Mouse (Mus musculus) frontal cortex, adult (tissue): Measurements from ENCODE around the gene Plxna4.
A peak's percentile ranks its signal among the peaks of the same experiment; 100 is the strongest.

Source experiments
- ATAC-seq: cut with Nextera tagmentation; 2 replicates; pipeline ENCODE4 v1.9.2; 2017; ENCODE audit warnings: mild to moderate bottlenecking, moderate library complexity, mixed read lengths; ENCODE audit not compliant: low TSS enrichment

Gene Plxna4

DNA sequence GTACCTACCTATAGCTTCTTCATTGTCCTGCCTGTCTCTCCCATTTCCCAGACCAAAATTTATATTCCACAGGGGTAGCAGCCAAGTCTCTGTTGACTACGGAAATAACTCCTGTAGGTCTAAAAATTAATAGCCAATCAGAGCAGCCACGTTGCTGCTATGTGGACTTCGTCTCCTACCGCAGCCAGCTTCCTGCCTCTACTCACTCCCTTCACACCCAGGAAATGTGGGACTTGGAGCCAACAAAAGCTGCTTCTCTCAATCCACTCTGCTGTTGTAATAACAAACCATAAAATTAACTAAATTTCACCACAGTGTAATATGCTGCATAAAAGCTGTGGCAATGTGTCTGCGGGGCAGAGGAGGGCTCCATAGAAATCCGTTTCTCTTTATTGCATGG lies 239.9 kb downstream of the Plxna4 start:
- peak; percentile 81 for ATAC-seq

DNA sequence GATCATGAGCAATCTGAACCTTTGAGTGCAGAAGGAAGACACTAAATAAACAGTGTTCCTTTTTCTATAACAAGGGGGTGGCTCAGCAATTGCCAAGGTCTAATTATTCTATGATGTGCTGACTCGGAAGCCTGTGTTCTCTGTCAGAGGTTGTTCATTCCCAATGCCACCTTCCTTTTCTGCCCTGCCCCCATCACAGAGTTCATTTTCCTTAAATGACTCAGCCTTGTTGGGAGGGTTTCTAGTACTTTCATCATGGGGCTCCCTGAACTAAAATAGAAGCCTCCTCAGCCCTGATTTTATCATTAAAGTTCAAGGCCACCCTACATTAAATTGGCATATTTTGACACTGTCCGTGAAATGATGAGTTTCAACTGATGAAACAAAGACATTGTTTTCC lies 242.0 kb downstream of the Plxna4 start:
- ATAC-seq = no peak

DNA sequence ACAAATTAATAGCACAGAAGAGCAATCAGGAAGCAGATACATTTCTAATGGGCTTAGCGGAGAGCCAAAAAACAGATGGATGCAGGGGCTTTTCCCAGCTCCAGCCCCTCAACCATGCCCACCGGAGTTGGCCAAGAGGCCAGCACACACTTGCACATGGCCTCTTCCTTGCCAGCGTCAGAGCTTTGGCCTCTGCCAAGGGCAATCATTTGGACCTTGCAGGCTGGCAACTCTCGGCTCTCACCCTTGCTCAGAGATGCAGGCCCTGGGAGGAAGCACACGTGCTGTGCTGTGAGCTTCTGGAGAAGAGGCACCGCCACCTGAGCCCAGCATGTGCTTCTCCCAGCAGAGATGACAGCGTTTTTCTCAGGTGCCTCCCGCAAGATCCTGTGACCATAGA lies 245.3 kb downstream of the Plxna4 start:
- no peak for ATAC-seq

DNA sequence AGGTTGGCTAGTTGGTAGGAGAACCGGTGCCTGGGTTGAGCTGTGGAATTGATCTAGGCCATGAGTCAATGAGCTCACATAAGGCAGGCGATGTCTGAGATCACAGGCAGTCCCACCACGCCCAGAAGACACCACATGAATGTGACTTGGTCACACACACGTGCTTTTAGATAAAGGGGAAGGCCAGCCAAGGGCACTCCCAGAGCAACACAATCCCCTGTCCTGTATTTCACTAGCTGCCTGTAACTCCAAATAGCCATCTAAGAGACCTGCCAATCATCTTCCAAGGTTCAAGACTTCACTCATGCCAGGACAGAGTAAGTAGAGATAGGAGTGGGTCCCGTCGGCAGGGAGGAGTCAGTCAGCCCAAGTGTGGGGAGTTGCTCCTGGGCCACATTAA lies 245.7 kb downstream of the Plxna4 start:
- no peak for ATAC-seq

DNA sequence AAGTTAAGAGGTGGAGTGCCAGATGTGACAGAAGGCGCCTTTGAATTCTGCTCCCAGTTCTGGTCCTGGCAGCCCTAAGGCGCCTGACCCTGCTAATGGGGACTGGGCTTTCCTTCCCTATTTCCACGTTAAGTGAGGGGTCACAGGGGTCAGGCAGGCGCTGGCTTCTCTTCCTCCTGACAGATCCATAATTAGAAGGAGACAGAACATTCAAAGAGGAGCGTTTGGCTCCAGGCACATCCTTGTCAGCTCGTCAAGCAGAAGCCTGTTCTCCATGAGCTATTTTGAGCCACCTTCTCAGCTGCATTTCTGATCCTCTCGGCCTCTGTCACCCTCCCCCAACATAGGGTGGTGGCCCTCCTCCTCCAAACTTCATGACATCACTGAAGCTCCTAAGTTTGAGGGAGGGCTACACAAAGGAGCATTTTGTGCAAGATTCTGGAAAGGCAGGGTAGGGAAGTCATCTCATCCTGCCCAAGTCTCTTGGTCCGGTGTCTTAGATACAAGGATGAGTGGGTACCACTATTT lies 249.5 kb downstream of the Plxna4 start:
- ATAC-seq = 0 out of 2 replicates have a peak, but pooled peaks have one; percentile 13

GRCm38 (mm10) chr6:32331281-32331680 lies 256.7 kb downstream of the Plxna4 start:
- ATAC-seq = no peak

DNA sequence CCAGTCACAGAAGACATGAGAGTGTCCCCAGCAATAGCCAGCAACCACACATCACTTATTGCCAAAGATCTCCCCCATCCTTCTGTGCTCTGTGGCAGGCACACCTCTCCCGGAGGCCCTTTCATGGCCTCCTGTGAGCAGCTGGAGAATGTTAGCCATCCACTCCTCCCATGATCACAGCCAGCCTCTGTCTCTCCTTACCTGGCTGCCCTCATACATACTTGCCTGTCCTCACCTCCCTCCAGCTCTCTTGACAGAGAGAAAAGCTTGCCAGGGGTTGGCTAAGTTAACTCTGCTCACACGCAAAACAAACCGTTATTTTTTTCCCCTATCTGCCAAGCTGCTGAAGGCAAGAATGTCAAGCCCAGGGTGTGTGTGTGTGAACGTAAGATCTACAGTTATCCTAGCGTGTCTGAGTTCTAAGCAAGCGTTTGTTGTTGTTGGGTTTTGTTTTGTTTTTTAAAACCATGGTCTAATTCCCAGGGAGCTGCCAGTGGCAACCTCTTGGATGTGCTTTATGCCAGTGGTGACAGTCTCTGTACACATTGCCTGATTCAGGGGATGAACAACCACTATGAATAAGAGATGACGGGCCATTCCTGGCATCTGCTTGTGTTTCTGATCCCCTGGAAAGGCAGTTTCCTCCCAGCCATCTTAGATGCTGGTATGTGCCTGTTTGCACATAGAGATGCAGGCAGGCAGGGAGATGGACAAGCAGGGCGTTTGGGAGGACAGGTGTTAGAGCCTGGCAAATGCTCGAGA lies 257.8 kb downstream of the Plxna4 start:
- no peak for ATAC-seq

DNA sequence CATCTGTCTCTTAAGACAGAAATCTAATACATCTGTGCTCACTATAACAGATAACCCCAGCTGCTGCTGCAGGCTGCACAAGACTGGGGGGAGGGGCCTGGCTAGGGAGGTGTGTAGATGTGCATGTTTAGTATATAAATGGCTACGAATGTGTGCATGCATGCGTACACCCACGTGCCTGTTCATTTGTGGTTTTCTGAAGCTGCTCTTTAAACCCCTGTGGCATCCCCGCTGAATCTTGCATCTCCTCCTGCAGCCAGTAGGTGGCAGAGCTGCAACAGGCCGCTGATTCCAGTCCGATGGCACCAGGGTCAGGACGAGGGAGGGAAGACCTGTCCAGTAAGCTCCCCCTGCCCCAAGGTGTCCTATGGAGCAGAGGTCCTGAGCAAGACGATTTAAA lies 260.0 kb downstream of the Plxna4 start:
- peak; percentile 72 for ATAC-seq

- no peak for ATAC-seq
These were observed 260.8 kb downstream of the Plxna4 start for GRCm38 (mm10) chr6:32327173-32327572.

- ATAC-seq = no peak
These were observed 261.6 kb downstream of the Plxna4 start for GRCm38 (mm10) chr6:32326406-32326805.

GRCm38 (mm10) chr6:32325851-32326250 lies 262.1 kb downstream of the Plxna4 start:
- ATAC-seq = no peak

DNA sequence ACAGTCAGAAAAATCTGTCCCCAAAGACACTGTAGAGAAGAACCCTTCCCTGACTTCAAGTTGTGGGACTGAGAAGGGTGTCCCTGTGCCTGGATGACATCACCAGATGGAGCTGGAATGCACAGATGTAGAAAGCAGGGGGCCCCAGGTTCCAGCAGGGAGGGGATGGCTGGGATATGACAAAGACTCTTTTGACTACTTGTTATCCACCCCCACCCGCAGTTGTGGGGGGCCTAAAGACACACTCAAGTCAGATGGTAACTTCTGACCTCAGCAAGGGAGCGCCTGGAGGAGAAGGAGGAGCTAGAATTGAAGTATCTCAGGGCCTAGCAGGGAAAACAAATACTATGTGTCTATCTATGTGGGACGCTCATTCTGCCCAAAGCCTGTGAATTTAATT lies 266.8 kb downstream of the Plxna4 start:
- no peak for ATAC-seq

DNA sequence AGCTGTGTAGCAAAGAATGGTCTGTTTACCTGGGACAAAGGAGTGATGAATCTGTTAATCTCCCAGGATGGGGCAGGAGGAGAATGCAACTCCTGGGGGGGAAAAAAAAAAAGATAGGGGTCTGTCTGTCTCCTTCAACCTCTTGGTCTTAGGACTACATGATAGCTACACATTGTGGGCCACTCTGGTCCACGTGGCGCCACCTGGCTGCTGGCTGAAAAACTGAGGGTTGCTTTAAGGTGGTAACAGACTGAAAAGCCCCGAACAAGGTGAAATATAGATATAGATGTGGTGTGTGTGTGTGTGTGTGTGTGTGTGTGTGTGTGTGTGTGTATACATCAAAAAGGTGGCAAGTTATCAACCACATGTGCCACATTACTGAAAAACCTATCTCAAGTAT lies 267.7 kb downstream of the Plxna4 start:
- 0 out of 2 replicates have a peak, but pooled peaks have one; percentile 50 for ATAC-seq

DNA sequence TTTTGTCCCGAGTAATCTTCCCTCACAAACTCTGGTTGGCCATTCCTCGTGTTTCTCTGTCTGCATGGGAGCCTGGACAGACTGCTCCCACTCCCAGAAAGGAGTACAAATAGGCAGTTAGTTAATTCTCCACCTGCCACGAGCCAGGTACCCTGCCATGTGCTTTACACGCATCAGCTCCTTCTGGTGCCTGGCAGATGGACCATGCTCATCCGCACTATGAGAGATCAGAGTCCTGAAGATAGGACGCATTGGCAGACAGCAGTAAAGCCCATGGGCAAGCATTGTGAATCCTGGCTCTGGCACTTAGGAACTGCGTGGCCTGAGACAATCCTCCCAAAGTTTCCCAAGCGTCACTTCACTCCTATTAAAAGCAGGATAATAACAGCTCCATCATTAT lies 270.5 kb downstream of the Plxna4 start:
- ATAC-seq = no peak

- ATAC-seq = no peak
These were observed 273.0 kb downstream of the Plxna4 start for GRCm38 (mm10) chr6:32315011-32315450.

DNA sequence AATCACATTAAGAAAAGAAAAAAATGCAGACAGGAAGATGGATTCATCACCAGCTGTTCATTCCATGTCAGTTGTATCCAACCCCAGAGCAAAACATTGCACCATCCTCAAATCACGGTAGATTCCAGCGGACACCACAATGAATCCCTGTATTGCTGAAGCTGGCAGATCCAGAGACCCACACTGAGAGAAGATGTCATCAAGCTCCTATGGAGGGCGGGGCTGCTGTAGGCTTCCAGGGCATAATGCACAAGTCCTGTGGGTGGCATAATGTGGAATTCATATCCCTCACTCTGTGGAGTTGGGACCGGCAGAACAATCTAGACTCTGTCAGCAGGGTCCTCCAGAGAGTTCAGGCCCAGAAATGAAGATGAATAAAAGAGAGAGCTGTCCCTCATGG lies 278.8 kb downstream of the Plxna4 start:
- ATAC-seq = peak; percentile 75

GRCm38 (mm10) chr6:32300611-32301010 lies 287.4 kb downstream of the Plxna4 start:
- ATAC-seq = no peak

- no peak for ATAC-seq
These were observed 306.5 kb downstream of the Plxna4 start for GRCm38 (mm10) chr6:32281457-32281856.

DNA sequence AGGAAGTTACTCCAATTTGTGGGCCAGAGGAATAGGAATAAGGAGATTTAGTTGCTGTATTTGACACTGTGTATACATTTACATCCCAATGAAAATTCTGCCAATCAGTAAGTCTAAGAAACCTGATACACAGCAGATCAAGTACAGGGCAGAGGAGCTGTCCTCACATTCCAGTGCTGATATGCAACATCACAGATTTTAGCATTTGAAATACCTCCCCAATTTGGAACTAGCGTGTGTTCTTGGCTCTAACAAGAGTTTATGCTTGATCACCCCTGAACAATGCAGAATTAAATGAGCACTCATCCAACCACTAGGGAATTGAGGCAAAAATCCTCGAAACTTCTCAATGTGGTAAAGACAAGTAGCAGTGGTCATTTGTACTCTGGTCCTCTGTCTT lies 307.3 kb downstream of the Plxna4 start:
- ATAC-seq = no peak

DNA sequence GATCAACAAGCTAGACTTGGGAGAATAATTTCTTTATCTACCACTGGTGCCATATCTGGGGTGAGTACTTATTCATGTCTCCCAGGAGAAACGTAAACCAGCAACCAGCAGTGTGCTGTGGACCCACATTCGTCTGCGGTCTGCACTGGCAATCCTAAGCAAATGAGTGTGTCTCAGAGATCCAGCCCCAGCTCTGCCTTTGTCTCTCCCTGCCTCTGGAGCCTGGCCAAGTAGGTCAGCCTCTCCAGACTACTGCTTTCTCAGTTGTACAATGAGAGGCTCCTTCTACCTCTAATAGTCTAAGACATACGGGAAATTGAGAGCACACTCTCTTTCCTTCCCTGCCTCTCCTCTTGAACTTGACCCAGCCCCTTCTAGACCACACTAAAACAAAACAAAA lies 316.5 kb downstream of the Plxna4 start:
- ATAC-seq = peak; percentile 78

DNA sequence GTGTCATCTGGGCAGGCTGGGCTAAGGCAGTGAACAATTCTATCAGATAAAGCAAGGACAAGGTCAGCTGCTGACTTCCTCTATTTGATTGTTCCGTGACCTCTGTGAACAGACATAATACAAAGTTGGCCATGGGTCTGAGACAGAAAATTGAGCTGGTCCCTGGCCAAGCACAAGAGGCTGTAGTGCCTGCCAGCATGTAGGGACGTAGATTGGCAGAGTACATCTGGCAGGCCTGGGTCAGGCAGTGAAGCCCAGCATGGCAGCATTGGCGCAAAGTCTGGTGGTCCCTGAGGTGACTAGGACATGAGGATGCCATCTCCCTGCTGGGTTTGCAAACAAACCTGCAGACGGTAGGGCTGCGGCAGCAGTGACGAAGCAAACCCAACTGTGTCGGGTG lies 321.9 kb downstream of the Plxna4 start:
- ATAC-seq = no peak

DNA sequence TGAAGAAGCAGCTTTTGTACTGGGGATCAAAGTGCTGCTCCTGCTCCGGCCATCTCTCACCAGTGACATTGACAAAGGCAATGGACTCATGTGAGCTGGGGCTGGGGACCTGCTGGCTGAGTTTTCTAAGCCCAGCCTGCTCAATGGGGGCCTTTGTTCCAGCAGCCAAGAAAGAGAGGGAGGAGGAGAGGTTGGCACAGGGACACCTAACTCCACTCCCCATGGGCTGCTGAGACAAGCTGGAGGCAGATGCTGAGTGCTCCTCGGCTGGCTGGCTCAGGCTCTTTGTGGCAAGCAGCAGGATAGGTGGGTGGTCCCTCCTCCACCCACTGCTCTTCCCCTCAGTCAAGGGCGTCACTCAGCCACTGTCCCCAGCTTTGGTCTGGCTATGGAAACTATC lies 326.7 kb downstream of the Plxna4 start:
- peak; percentile 88 for ATAC-seq

GRCm38 (mm10) chr6:32260341-32260740 lies 327.7 kb downstream of the Plxna4 start:
- ATAC-seq = no peak

GRCm38 (mm10) chr6:32255191-32255590 lies 332.8 kb downstream of the Plxna4 start:
- ATAC-seq = no peak
